Mouse (Mus musculus): ENCODE data around the gene Wdr83.
A peak's percentile ranks its signal among the peaks of the same experiment; 100 is the strongest.

The Wdr83 gene

GRCm38 (mm10) chr8:85034764-85035163 lies 46.3 kb downstream of the Wdr83 start:
- DNase-seq (ENCODE audit: low read depth): peak; percentile 25

DNA sequence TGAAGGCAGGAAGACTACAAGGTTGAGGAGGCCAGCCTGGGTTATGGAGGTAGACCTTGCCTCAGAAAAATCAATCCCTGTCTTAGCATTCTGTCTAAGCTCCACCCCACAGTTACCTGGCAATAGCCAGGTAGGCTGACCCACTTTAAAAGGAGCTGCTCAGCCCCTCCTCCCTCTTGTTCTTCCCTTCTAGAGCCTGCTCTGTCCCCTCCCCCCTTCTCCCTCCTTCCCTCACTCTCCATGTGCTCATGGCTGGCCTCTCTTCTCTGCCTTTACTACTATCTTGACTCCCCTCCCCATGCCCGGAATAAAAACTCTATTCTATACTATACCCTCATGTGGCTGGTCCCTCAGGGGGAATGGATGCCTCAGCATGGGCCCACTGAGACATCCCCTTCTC lies 47.2 kb downstream of the Wdr83 start:
- DNase-seq (ENCODE audit: low read depth): no peak

GRCm38 (mm10) chr8:85032622-85033311 lies 48.3 kb downstream of the Wdr83 start:
- DNase-seq (ENCODE audit: low read depth): no peak

- no peak for DNase-seq (ENCODE audit: low read depth)
Observed at GRCm38 (mm10) chr8:85029271-85029670, 51.8 kb downstream of the Wdr83 start.

DNA sequence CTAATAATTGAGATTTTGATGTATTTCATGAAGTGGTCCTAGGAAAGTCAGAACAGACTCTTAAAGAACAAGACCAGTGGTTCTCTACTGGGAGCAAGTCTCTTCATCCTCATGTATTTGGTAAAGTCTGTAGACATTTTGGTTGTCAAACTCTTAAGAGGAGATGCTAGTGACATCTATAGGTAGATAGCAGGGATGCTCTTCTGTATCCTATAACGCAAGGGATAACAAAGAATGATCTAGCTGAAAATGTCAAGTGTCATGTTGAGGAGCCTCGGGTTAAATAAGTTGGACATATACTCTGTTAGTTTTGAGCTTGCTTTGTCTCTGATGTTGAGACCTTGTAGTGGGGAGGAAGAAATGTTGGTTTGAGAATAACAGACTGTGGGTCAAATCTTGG lies 53.2 kb downstream of the Wdr83 start:
- DNase-seq (ENCODE audit: low read depth): no peak

DNA sequence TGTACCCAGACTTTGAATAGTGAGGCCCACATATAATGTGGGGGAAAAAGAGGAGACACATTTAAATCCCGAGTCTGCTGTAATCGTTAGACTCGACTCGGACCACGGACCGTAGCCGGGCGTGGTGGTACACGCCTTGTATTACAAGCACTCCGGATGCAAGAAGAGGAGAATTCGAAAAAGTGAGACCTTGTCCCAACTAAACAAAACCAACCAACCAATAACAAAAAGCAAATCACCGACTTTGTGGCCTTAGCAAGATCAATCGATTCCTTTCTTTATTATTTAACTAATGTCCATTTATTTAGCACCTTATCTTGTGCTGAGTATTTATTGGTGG lies 53.6 kb downstream of the Wdr83 start:
- DNase-seq (ENCODE audit: low read depth): no peak

- peak; percentile 93 for DNase-seq (ENCODE audit: low read depth)
Observed at GRCm38 (mm10) chr8:85026670-85027515, 54.2 kb downstream of the Wdr83 start, which contains the start of gene Trir. Gene Trir, plus strand, starts transcription at chr8:85026823.

DNA sequence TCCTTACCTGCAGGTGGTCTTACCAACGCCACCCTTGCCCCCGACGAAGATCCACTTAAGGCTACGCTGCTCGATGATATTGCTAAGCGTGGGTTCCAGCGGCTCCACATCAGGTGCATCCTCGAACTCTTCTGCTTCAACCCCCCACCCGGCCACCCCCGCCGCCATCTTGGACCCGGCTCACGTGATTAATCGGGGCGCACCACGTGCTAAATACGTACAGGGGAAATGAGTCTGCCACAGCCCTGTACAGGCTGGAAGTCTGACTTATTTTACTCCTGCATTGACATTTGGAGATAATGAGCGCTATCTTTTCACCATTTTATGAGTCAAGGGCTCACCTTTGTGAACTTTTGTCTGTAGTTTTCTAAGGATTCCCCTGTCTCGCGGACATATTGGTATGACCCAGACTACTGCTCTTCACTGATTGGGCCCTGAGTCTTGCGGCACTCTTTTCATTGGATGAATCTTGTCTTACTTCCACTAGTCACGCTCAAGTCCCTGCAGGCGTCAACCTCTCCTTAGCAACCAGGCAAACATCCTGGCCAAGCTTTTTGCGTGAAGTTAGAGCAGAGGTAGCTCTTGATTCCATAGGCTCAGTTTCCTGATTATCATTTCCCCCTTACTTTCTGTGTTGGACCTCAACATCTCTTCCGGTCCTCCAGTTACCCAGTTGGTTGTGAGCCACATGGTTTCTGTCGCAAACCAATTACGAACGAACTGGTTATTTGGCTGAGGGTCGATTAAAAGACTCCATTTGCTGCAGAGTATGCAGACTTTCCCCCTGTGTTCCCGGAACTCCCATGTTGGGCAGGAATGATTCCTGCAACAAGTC lies 55.8 kb downstream of the Wdr83 start, which contains the start of gene Asna1:
TSS of gene Asna1 (minus strand) at position 184 of the 835 bp plus-strand sequence.
- peak; percentile 83 for DNase-seq (ENCODE audit: low read depth)
